Comparison of ENCODE assay signal across 12 mouse cellular contexts in the genomic region with DNA sequence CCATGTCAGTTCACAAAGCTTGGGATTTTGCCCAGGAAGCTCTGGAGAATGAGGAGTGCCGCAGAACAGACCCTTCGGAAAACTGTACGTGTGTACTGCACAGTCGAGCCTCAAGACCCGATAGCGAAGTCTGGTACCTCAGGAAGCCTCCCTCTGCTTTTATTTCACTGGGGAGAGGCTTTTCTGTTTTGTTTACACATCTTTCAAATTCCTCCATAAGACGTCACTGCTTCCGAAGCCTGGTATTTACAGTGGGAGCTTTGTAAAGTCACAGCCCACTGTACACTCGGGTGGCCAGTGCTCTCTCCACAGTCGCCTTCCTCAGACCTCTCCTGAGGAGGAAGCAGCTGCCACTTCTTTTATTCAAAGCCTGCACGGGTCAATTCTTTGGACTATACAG. TPM values are rescaled to one million over a fixed set of nuclear protein-coding genes. Genes with fewer than 3 reads are reported as not detected.
DNase-seq lines count a peak whose midpoint lies in the region; ATAC-seq and TF ChIP-seq lines count a peak whose summit lies in the region.
"Had no signal": no experiment of that assay in that cellular context is flagged by ENCODE, and none has a peak within 500 bp of the region (broad histone marks: within the 10 kb centered on the region; RNA-seq: fewer than 3 reads in every experiment).

No protein-coding gene starts in this region.

- no peak; the same call in 1 of the 2 replicates for ATAC-seq in heart, embryonic 16.5 days (replicated peaks; ENCODE audit: extremely low read depth, insufficient read depth, low FRiP score)
- ATAC-seq in midbrain, embryonic 11.5 days (ENCODE audit: low FRiP score), result no peak
- ATAC-seq in midbrain, embryonic 13.5 days, result no peak
- peak; percentile 84 for ATAC-seq in lung, postnatal 0 days
- no peak for ATAC-seq in hindbrain, embryonic 16.5 days

- WGBS in heart, embryonic 16.5 days, result 48% methylated on average over 11 of the region's 11 CpGs
- 76% methylated on average over 11 of the region's 11 CpGs for WGBS in midbrain, embryonic 11.5 days
- 73% methylated on average over 11 of the region's 11 CpGs for WGBS in midbrain, embryonic 13.5 days
- WGBS in lung, postnatal 0 days, result 7% methylated on average over 11 of the region's 11 CpGs
- 65% methylated on average over 11 of the region's 11 CpGs for whole genome bisulfite sequencing in hindbrain, embryonic 16.5 days

- no peak for DNase-seq in heart, postnatal 36 days
- peak; percentile 65 for DNase-seq in midbrain, embryonic 11.5 days (ENCODE audit: low spot score, missing footprints)
- DNase-seq in lung, postnatal 0 days (ENCODE audit: low spot score), result peak; percentile 84
- DNase-seq in right cerebral cortex, postnatal 14 days, result no peak
- DNase-seq: adrenal gland, postnatal 36 days; cerebellum, postnatal 25 days; right cerebral cortex, adult 18-20 months had no signal

- TF ChIP-seq CTCF in lung, postnatal 0 days (IDR thresholded peaks at IDR 0.05), result no peak

- intact Hi-C loops in heart, postnatal 36 days (cut with DNase I), result no loop called here

- H3K9ac ChIP-seq in heart, embryonic 16.5 days (ENCODE audit: low read length), result 0 out of 2 replicates have a peak overlapping the region, but pooled peaks have one; percentile 3
- no peak overlapping the region for H3K9ac ChIP-seq in midbrain, embryonic 11.5 days (ENCODE audit: low read length)
- no peak overlapping the region for H3K9ac ChIP-seq in midbrain, embryonic 13.5 days (replicated peaks)
- no peak overlapping the region for H3K9ac ChIP-seq in lung, postnatal 0 days (replicated peaks; ENCODE audit: low read depth)
- H3K9ac ChIP-seq in hindbrain, embryonic 16.5 days (ENCODE audit: low read depth, low read length), result no peak overlapping the region
- H3K9ac ChIP-seq: limb, embryonic 15.5 days had no signal

- no peak overlapping the region for H3K4me3 ChIP-seq in heart, embryonic 16.5 days (ENCODE audit: low read length)
- no peak overlapping the region for H3K4me3 ChIP-seq in midbrain, embryonic 11.5 days (ENCODE audit: low read depth, low read length)
- H3K4me3 ChIP-seq in midbrain, embryonic 13.5 days (replicated peaks), result no peak overlapping the region
- no peak overlapping the region for H3K4me3 ChIP-seq in lung, postnatal 0 days (ENCODE audit: low read depth, low read length)
- H3K4me3 ChIP-seq in hindbrain, embryonic 16.5 days (ENCODE audit: low read length), result no peak overlapping the region
- H3K4me3 ChIP-seq: limb, embryonic 15.5 days; megakaryocyte, embryonic 14.5 days had no signal

- no peaks in the 10 kb centered on the region for H3K36me3 ChIP-seq in heart, embryonic 16.5 days (ENCODE audit: control insufficient read depth, insufficient read depth)
- H3K36me3 ChIP-seq in midbrain, embryonic 11.5 days (ENCODE audit: control insufficient read depth, insufficient read depth, low read length), result no peaks in the 10 kb centered on the region
- no peaks in the 10 kb centered on the region for H3K36me3 ChIP-seq in midbrain, embryonic 13.5 days
- no peaks in the 10 kb centered on the region for H3K36me3 ChIP-seq in lung, postnatal 0 days (ENCODE audit: insufficient read depth, low read length)
- H3K36me3 ChIP-seq in hindbrain, embryonic 16.5 days (ENCODE audit: control insufficient read depth, insufficient read depth, low read length), result no peaks in the 10 kb centered on the region
- H3K36me3 ChIP-seq: limb, embryonic 15.5 days had no signal

- peaks cover 9% of the 10 kb centered on the region for H3K4me1 ChIP-seq in heart, embryonic 16.5 days (ENCODE audit: control insufficient read depth, insufficient read depth, low read length)
- H3K4me1 ChIP-seq in midbrain, embryonic 11.5 days (ENCODE audit: control insufficient read depth, insufficient read depth, low read length), result no peaks in the 10 kb centered on the region
- no peaks in the 10 kb centered on the region for H3K4me1 ChIP-seq in midbrain, embryonic 13.5 days (replicated peaks)
- no peaks in the 10 kb centered on the region for H3K4me1 ChIP-seq in lung, postnatal 0 days (ENCODE audit: insufficient read depth, low read depth, low read length)
- no peaks in the 10 kb centered on the region for H3K4me1 ChIP-seq in hindbrain, embryonic 16.5 days (ENCODE audit: control insufficient read depth, insufficient read depth, low read depth, low read length)

- no peaks in the 10 kb centered on the region for H3K9me3 ChIP-seq in heart, embryonic 16.5 days (replicated peaks; ENCODE audit: control insufficient read depth, low read length)
- no peaks in the 10 kb centered on the region for H3K9me3 ChIP-seq in midbrain, embryonic 11.5 days (ENCODE audit: control insufficient read depth, low read length)
- no peaks in the 10 kb centered on the region for H3K9me3 ChIP-seq in midbrain, embryonic 13.5 days
- H3K9me3 ChIP-seq in lung, postnatal 0 days (ENCODE audit: low read length), result no peaks in the 10 kb centered on the region
- no peaks in the 10 kb centered on the region for H3K9me3 ChIP-seq in hindbrain, embryonic 16.5 days (ENCODE audit: control insufficient read depth, low read length)
- H3K9me3 ChIP-seq: limb, embryonic 15.5 days; megakaryocyte, embryonic 14.5 days had no signal

- TF ChIP-seq EP300 in lung, postnatal 0 days (IDR thresholded peaks at IDR 0.05), result peak; percentile 89

- H3K27me3 ChIP-seq in heart, embryonic 16.5 days (ENCODE audit: control insufficient read depth, insufficient read depth, low read length), result no peaks in the 10 kb centered on the region
- H3K27me3 ChIP-seq in midbrain, embryonic 11.5 days (ENCODE audit: control insufficient read depth, insufficient read depth, low read length), result no peaks in the 10 kb centered on the region
- 0 out of 2 replicates have a peak, but pooled peaks cover 2% of the 10 kb centered on the region for H3K27me3 ChIP-seq in midbrain, embryonic 13.5 days
- no peaks in the 10 kb centered on the region for H3K27me3 ChIP-seq in lung, postnatal 0 days (replicated peaks; ENCODE audit: insufficient read depth, low read length)
- H3K27me3 ChIP-seq in hindbrain, embryonic 16.5 days (replicated peaks; ENCODE audit: control insufficient read depth, insufficient read depth, low read length), result no peaks in the 10 kb centered on the region
- H3K27me3 ChIP-seq: limb, embryonic 15.5 days; megakaryocyte, embryonic 14.5 days had no signal

- H3K4me2 ChIP-seq in heart, embryonic 16.5 days (ENCODE audit: low read depth, low read length), result peak overlapping the region; percentile 3; the same call in 1 of the 2 replicates
- H3K4me2 ChIP-seq in midbrain, embryonic 11.5 days, result no peak overlapping the region
- no peak overlapping the region for H3K4me2 ChIP-seq in midbrain, embryonic 13.5 days (replicated peaks)
- peak overlapping the region; percentile 19 for H3K4me2 ChIP-seq in lung, postnatal 0 days (replicated peaks; ENCODE audit: low read depth, low read length)
- no peak overlapping the region for H3K4me2 ChIP-seq in hindbrain, embryonic 16.5 days (ENCODE audit: low read length)
- H3K4me2 ChIP-seq: limb, embryonic 15.5 days had no signal

- peak overlapping the region; percentile 64 for H3K27ac ChIP-seq in heart, embryonic 16.5 days (ENCODE audit: low read length)
- no peak overlapping the region for H3K27ac ChIP-seq in midbrain, embryonic 11.5 days (ENCODE audit: low read depth, low read length)
- no peak overlapping the region for H3K27ac ChIP-seq in midbrain, embryonic 13.5 days
- no peak overlapping the region for H3K27ac ChIP-seq in lung, postnatal 0 days (ENCODE audit: low read length)
- no peak overlapping the region for H3K27ac ChIP-seq in hindbrain, embryonic 16.5 days (ENCODE audit: low read depth, low read length)
- H3K27ac ChIP-seq: limb, embryonic 15.5 days had no signal

RNA-seq across cellular contexts. Expression of gene Klf6, which starts 38.7 kb away (rescaled TPM):
- polyA plus RNA-seq in heart, embryonic 16.5 days (2015; fragmentation: Nextera tagmentation; extraction: Ambion mirVana), result 77.1 and 87.5 TPM in 2 replicates
- 10 to 100 TPM; 52.0 to 65.6 TPM for total RNA-seq in heart, postnatal 36 days (2021)
- polyA plus RNA-seq in midbrain, embryonic 11.5 days (2014; fragmentation: Nextera tagmentation; extraction: Ambion mirVana), result 54.6 and 59.5 TPM in 2 replicates
- 68.3 and 82.1 TPM in 2 replicates for polyA plus RNA-seq in midbrain, embryonic 13.5 days (2015; fragmentation: Nextera tagmentation; extraction: Ambion mirVana)
- 201 and 219 TPM in 2 replicates for polyA plus RNA-seq in lung, postnatal 0 days (2015; fragmentation: Nextera tagmentation; extraction: Ambion mirVana)
- 87.6 and 96.3 TPM in 2 replicates for polyA plus RNA-seq in hindbrain, embryonic 16.5 days (2015; fragmentation: Nextera tagmentation; extraction: Ambion mirVana)

Comparison
In these comparisons a context has a peak if more than half of its experiments do, and no peak if none do; other contexts are left out.
1. H3K4me2 ChIP-seq: peak in heart, embryonic 16.5 days (single experiment) and lung, postnatal 0 days (single experiment); none in midbrain, embryonic 11.5 days (single experiment), midbrain, embryonic 13.5 days (single experiment) and hindbrain, embryonic 16.5 days (single experiment).
2. DNase-seq: peak in midbrain, embryonic 11.5 days (single experiment) and lung, postnatal 0 days (single experiment); none in heart, postnatal 36 days (0 of 2) and right cerebral cortex, postnatal 14 days (single experiment).